Mouse (Mus musculus): ENCODE measurements around the gene Setd5.

The Setd5 gene

GRCm38 (mm10) chr6:113060892-113061563, 16.1 kb upstream of the Setd5 start:
- no peak for DNase-seq

GRCm38 (mm10) chr6:113062253-113062652, 14.9 kb upstream of the Setd5 start:
- DNase-seq = no peak

- DNase-seq = no peak
Measured at GRCm38 (mm10) chr6:113063363-113063762, 13.8 kb upstream of the Setd5 start.

GRCm38 (mm10) chr6:113065186-113065585, 12.0 kb upstream of the Setd5 start:
- DNase-seq = no peak

GRCm38 (mm10) chr6:113069154-113069553, 8.0 kb upstream of the Setd5 start:
- DNase-seq = no peak

- DNase-seq = no peak
Measured at GRCm38 (mm10) chr6:113075261-113075660, 1.9 kb upstream of the Setd5 start.

GRCm38 (mm10) chr6:113076012-113076685, 1.0 kb upstream of the Setd5 start:
- DNase-seq = peak; percentile 92 to 96

GRCm38 (mm10) chr6:113077569-113078030, 435 bp downstream of the Setd5 start:
- no peak for DNase-seq

GRCm38 (mm10) chr6:113078031-113078721, 1.0 kb downstream of the Setd5 start:
- peak; percentile 32 to 43 for DNase-seq

GRCm38 (mm10) chr6:113079492-113079891, 2.3 kb downstream of the Setd5 start:
- DNase-seq = peak; percentile 22

- peak; percentile 27 to 29 for DNase-seq
Measured at GRCm38 (mm10) chr6:113082229-113082628, 5.1 kb downstream of the Setd5 start.

- no peak for DNase-seq
Measured at GRCm38 (mm10) chr6:113084590-113084989, 7.4 kb downstream of the Setd5 start.

- peak; percentile 45 to 49 for DNase-seq
Measured at GRCm38 (mm10) chr6:113093206-113093605, 16.0 kb downstream of the Setd5 start.

GRCm38 (mm10) chr6:113095547-113095946, 18.4 kb downstream of the Setd5 start:
- no peak for DNase-seq

GRCm38 (mm10) chr6:113097662-113098061, 20.5 kb downstream of the Setd5 start:
- DNase-seq = no peak

- DNase-seq = peak; percentile 93 to 98
Measured at GRCm38 (mm10) chr6:113099640-113100289, 22.6 kb downstream of the Setd5 start.

- no peak for DNase-seq
Measured at GRCm38 (mm10) chr6:113102541-113102940, 25.4 kb downstream of the Setd5 start.

GRCm38 (mm10) chr6:113103765-113104164, 26.6 kb downstream of the Setd5 start:
- DNase-seq = peak; percentile 51 to 52

GRCm38 (mm10) chr6:113109378-113109777, 32.2 kb downstream of the Setd5 start:
- DNase-seq = no peak

GRCm38 (mm10) chr6:113109956-113110355, 32.8 kb downstream of the Setd5 start:
- DNase-seq = no peak

GRCm38 (mm10) chr6:113120806-113121205, 43.6 kb downstream of the Setd5 start:
- no peak for DNase-seq

GRCm38 (mm10) chr6:113133360-113133759, 56.2 kb downstream of the Setd5 start:
- no peak for DNase-seq

All from cerebellum, adult 18-20 months (tissue).